Mouse (Mus musculus) pancreas, adult 10 weeks (tissue): Measurements from ENCODE around the gene Zfp91. TPM values are rescaled to one million over a fixed set of nuclear protein-coding genes. Genes with fewer than 3 reads are reported as not detected.

Experiments
- polyA plus RNA-seq: library from polyadenylated mRNA; stranded (reverse); fragments of 350-450 nt; fragmentation: Illumina TruSeq; extraction: RNeasy Lipid Tissue Mini Kit (QIAGEN cat#74804); gene quantifications from one replicate; pipeline ENCODE4 v1.2.3, GENCODE M21; 2015; ENCODE audit warnings: low read depth, low replicate concordance; ENCODE audit not compliant: insufficient read depth

Zfp91 gene
- 9.9 TPM for polyA plus RNA-seq

GRCm38 (mm10) chr19:12795511-12796327, at the start of gene Zfp91, which contains the start of gene Lpxn:
Zfp91 (minus strand) TSS chr19:12796126.
Lpxn (plus strand) TSS chr19:12796193.

GRCm38 (mm10) chr19:12765308-12765707, 30.6 kb downstream of the Zfp91 start, which contains the start of gene Cntf:
Cntf (minus strand) TSS chr19:12765632.

Other genes with a start within 250 kb of the Zfp91 start
- not detected for gene Gm4952, start 196.2 kb downstream of the Zfp91 start, polyA plus RNA-seq
- not detected for gene Glyat, start 162.8 kb downstream of the Zfp91 start, polyA plus RNA-seq
- not detected for gene Olfr1442, start 125.7 kb downstream of the Zfp91 start, polyA plus RNA-seq
- gene Olfr1443, start 118.0 kb downstream of the Zfp91 start, polyA plus RNA-seq: not detected
- not detected for gene Keg1, start 100.3 kb downstream of the Zfp91 start, polyA plus RNA-seq
- gene Cntf, start 30.5 kb downstream of the Zfp91 start, polyA plus RNA-seq: not detected
- 1.1 TPM for gene Lpxn, start 67 bp upstream of the Zfp91 start, polyA plus RNA-seq
- gene Gm5244, start 50.6 kb upstream of the Zfp91 start, polyA plus RNA-seq: not detected
- gene Olfr1444, start 61.2 kb upstream of the Zfp91 start, polyA plus RNA-seq: not detected
- gene Olfr1445, start 87.7 kb upstream of the Zfp91 start, polyA plus RNA-seq: not detected
- gene Olfr1446, start 97.4 kb upstream of the Zfp91 start, polyA plus RNA-seq: not detected
- not detected for gene Olfr1447, start 107.6 kb upstream of the Zfp91 start, polyA plus RNA-seq
- not detected for gene Olfr1448, start 128.3 kb upstream of the Zfp91 start, polyA plus RNA-seq
- gene Olfr1449, start 134.7 kb upstream of the Zfp91 start, polyA plus RNA-seq: not detected
- not detected for gene Olfr1450, start 154.1 kb upstream of the Zfp91 start, polyA plus RNA-seq
- not detected for gene Olfr1451, start 198.9 kb upstream of the Zfp91 start, polyA plus RNA-seq
- gene Olfr1453, start 232.2 kb upstream of the Zfp91 start, polyA plus RNA-seq: not detected